Mouse (Mus musculus) MEL (cell line): ENCODE measurements at regions not wholly inside any gene's neighbourhood (a gene's known extent, or its start where the extent isn't known, plus 50 kb on each side); places are given as distances from the start of the nearest gene placed in this dataset.

ENCODE experiments used
- DNase-seq: peaks from one replicate; pipeline ENCODE4 v3.0.0; 2011; ENCODE audit warnings: low read depth, low spot score
- H3K27ac ChIP-seq: 2 replicates; pipeline ENCODE4 v1.5.1; 2012; ENCODE audit warnings: low read depth, mild to moderate bottlenecking, control low read depth, low read length, moderate library complexity; ENCODE audit not compliant: control insufficient read depth
- H3K27me3 ChIP-seq, 2 experiments: fragments of 150-350 bp in 1 of 2; sonication (generic) in 1 of 2; 2 replicates each; pipeline ENCODE4 v1.6.1; 2012; ENCODE audit warnings: low read length in 2 of 2, mild to moderate bottlenecking in 2 of 2, improper control_type of control experiment in 1 of 2, moderate library complexity in 1 of 2; ENCODE audit not compliant: insufficient read depth in 2 of 2, control insufficient read depth in 1 of 2
- H3K36me3 ChIP-seq, 2 experiments: 2 replicates each; pipeline ENCODE4 v1.6.1; 2012 to 2014; ENCODE audit warnings: low read length in 2 of 2, improper control_type of control experiment in 1 of 2, inconsistent platforms in 1 of 2, mild to moderate bottlenecking in 1 of 2; ENCODE audit not compliant: insufficient read depth in 2 of 2, control insufficient read depth in 1 of 2
- H3K4me1 ChIP-seq, 2 experiments: fragments of 150-350 bp in 1 of 2; sonication (generic) in 1 of 2; 2 replicates each; pipeline ENCODE4 v1.6.1; 2012; ENCODE audit warnings: low read length in 2 of 2, improper control_type of control experiment in 1 of 2, mild to moderate bottlenecking in 1 of 2; ENCODE audit not compliant: insufficient read depth in 2 of 2, control insufficient read depth in 1 of 2
- H3K4me3 ChIP-seq, 2 experiments: fragments of 150-350 bp in 1 of 2; sonication (generic) in 1 of 2; 2 replicates each; pipeline ENCODE4 v1.5.1; 2012; ENCODE audit warnings: low read depth in 2 of 2, low read length in 2 of 2, mild to moderate bottlenecking in 2 of 2, moderate library complexity in 2 of 2, control low read depth in 1 of 2, improper control_type of control experiment in 1 of 2; ENCODE audit not compliant: control insufficient read depth in 1 of 2, insufficient read depth in 1 of 2
- H3K79me2 ChIP-seq: 2 replicates; pipeline ENCODE4 v1.6.1; 2012; ENCODE audit warnings: mild to moderate bottlenecking, low read length, moderate library complexity; ENCODE audit not compliant: control insufficient read depth, poor library complexity, insufficient read depth
- H3K9ac ChIP-seq: 2 replicates; pipeline ENCODE4 v1.6.1; 2012; ENCODE audit warnings: low read depth, mild to moderate bottlenecking, control low read depth, low read length, moderate library complexity; ENCODE audit not compliant: control insufficient read depth, poor library complexity, severe bottlenecking
- H3K9me3 ChIP-seq: fragments of 150-350 bp; sonication (generic); replicated peaks from 2 replicates; pipeline ENCODE4 v1.6.1; 2012; ENCODE audit warnings: mild to moderate bottlenecking, low read length, improper control_type of control experiment, moderate library complexity; ENCODE audit not compliant: insufficient read depth
- BHLHE40 ChIP-seq: IDR thresholded peaks from 2 replicates; pipeline ENCODE4 v1.6.1; 2012; ENCODE audit warnings: low read depth, mild to moderate bottlenecking, inconsistent platforms, low read length, improper control_type of control experiment, borderline replicate concordance
- CHD1 ChIP-seq: IDR thresholded peaks from 2 replicates; pipeline ENCODE4 v1.6.1; 2012; ENCODE audit warnings: low read depth, mild to moderate bottlenecking, inconsistent platforms, low read length, improper control_type of control experiment
- CHD2 ChIP-seq: IDR thresholded peaks from 2 replicates; pipeline ENCODE4 v1.6.1; 2011; ENCODE audit warnings: low read length, improper control_type of control experiment
- CTCF ChIP-seq, 3 experiments: IDR thresholded peaks in 2 of 3; conservative IDR thresholded peaks in 1 of 3; 2 replicates each; pipeline ENCODE4 v1.5.1; 2011 to 2012; ENCODE audit warnings: low read length in 3 of 3, low read depth in 2 of 3, mild to moderate bottlenecking in 2 of 3, improper control_type of control experiment in 1 of 3, inconsistent platforms in 1 of 3, mixed read lengths in 1 of 3, moderate library complexity in 1 of 3; ENCODE audit not compliant: control insufficient read depth in 1 of 3, insufficient read depth in 1 of 3, poor library complexity in 1 of 3, severe bottlenecking in 1 of 3
- E2F4 ChIP-seq: IDR thresholded peaks from 2 replicates; pipeline ENCODE4 v1.6.1; 2011; ENCODE audit warnings: low read depth, low read length, improper control_type of control experiment, borderline replicate concordance
- ELF1 ChIP-seq: IDR thresholded peaks from 2 replicates; pipeline ENCODE4 v1.6.1; 2014; ENCODE audit warnings: low read depth, mild to moderate bottlenecking, inconsistent platforms, low read length, improper control_type of control experiment, moderate library complexity
- EP300 ChIP-seq, 2 experiments: IDR thresholded peaks; 2 replicates each; pipeline ENCODE4 v1.6.1; 2011; ENCODE audit warnings: improper control_type of control experiment in 2 of 2, low read length in 2 of 2, low read depth in 1 of 2, mild to moderate bottlenecking in 1 of 2
- ETS1 ChIP-seq: IDR thresholded peaks from 2 replicates; pipeline ENCODE4 v1.6.1; 2012; ENCODE audit warnings: low read depth, mild to moderate bottlenecking, inconsistent platforms, low read length, improper control_type of control experiment, moderate library complexity
- GABPA ChIP-seq: IDR thresholded peaks from 2 replicates; pipeline ENCODE4 v1.6.1; 2012; ENCODE audit warnings: low read depth, mild to moderate bottlenecking, inconsistent platforms, low read length, improper control_type of control experiment, moderate library complexity
- GATA1 ChIP-seq: IDR thresholded peaks from 2 replicates; pipeline ENCODE4 v1.6.1; 2011; ENCODE audit warnings: low read depth, low read length, improper control_type of control experiment
- HCFC1 ChIP-seq: IDR thresholded peaks from 2 replicates; pipeline ENCODE4 v1.6.1; 2012; ENCODE audit warnings: low read depth, mild to moderate bottlenecking, inconsistent platforms, low read length, improper control_type of control experiment, moderate library complexity
- JUND ChIP-seq: IDR thresholded peaks from 2 replicates; pipeline ENCODE4 v1.6.1; 2011; ENCODE audit warnings: low read depth, mild to moderate bottlenecking, improper control_type of control experiment, low read length
- KAT2A ChIP-seq: conservative IDR thresholded peaks from 2 replicates; pipeline ENCODE4 v1.6.1; 2012; ENCODE audit warnings: low read depth, low read length, improper control_type of control experiment, inconsistent platforms
- MAFK ChIP-seq: IDR thresholded peaks from 2 replicates; pipeline ENCODE4 v1.6.1; 2011; ENCODE audit warnings: low read depth, mild to moderate bottlenecking, low read length, improper control_type of control experiment, borderline replicate concordance
- MAX ChIP-seq: IDR thresholded peaks from 2 replicates; pipeline ENCODE4 v1.6.1; 2011; ENCODE audit warnings: low read length, improper control_type of control experiment
- MAZ ChIP-seq: IDR thresholded peaks from 2 replicates; pipeline ENCODE4 v1.6.1; 2012; ENCODE audit warnings: low read depth, mild to moderate bottlenecking, inconsistent platforms, low read length, improper control_type of control experiment
- MEF2A ChIP-seq: IDR thresholded peaks from 2 replicates; pipeline ENCODE4 v1.6.1; 2014; ENCODE audit warnings: low read depth, mild to moderate bottlenecking, inconsistent platforms, low read length, improper control_type of control experiment; ENCODE audit not compliant: poor library complexity, insufficient replicate concordance, severe bottlenecking; ENCODE audit errors: extremely low read depth
- MXI1 ChIP-seq: IDR thresholded peaks from 2 replicates; pipeline ENCODE4 v1.6.1; 2011; ENCODE audit warnings: mild to moderate bottlenecking, low read depth, low read length, improper control_type of control experiment
- MYB ChIP-seq: IDR thresholded peaks from 2 replicates; pipeline ENCODE4 v1.6.1; 2011; ENCODE audit warnings: mild to moderate bottlenecking, low read depth, low read length, improper control_type of control experiment
- MYC ChIP-seq: IDR thresholded peaks from 2 replicates; pipeline ENCODE4 v1.6.1; 2011; ENCODE audit warnings: low read depth, mild to moderate bottlenecking, low read length, improper control_type of control experiment, moderate library complexity
- NELFE ChIP-seq: IDR thresholded peaks from 2 replicates; pipeline ENCODE4 v1.6.1; 2011; ENCODE audit warnings: low read depth, low read length, improper control_type of control experiment
- NRF1 ChIP-seq: IDR thresholded peaks from 2 replicates; pipeline ENCODE4 v1.6.1; 2014; ENCODE audit warnings: low read depth, mild to moderate bottlenecking, inconsistent platforms, low read length, improper control_type of control experiment, moderate library complexity; ENCODE audit not compliant: poor library complexity, insufficient read depth, severe bottlenecking
- POLR2A ChIP-seq, 2 experiments: IDR thresholded peaks; 2 replicates each; pipeline ENCODE4 v1.6.1; 2011 to 2012; ENCODE audit warnings: low read length in 2 of 2, mild to moderate bottlenecking in 2 of 2, control low read depth in 1 of 2, improper control_type of control experiment in 1 of 2, low read depth in 1 of 2, moderate library complexity in 1 of 2; ENCODE audit not compliant: control insufficient read depth in 1 of 2, insufficient read depth in 1 of 2, poor library complexity in 1 of 2
- POLR2AphosphoS2 ChIP-seq: IDR thresholded peaks from 2 replicates; pipeline ENCODE4 v1.6.1; 2011; ENCODE audit warnings: low read length, improper control_type of control experiment
- POLR2AphosphoS5 ChIP-seq: IDR thresholded peaks from 2 replicates; pipeline ENCODE4 v1.6.1; 2012; ENCODE audit warnings: low read depth, borderline replicate concordance, mild to moderate bottlenecking, inconsistent platforms, low read length, moderate library complexity, mixed read lengths
- RAD21 ChIP-seq: IDR thresholded peaks from 2 replicates; pipeline ENCODE4 v1.6.1; 2011; ENCODE audit warnings: mild to moderate bottlenecking, low read depth, low read length, improper control_type of control experiment
- RCOR1 ChIP-seq: IDR thresholded peaks from 2 replicates; pipeline ENCODE4 v1.6.1; 2012; ENCODE audit warnings: low read depth, mild to moderate bottlenecking, inconsistent platforms, low read length, improper control_type of control experiment
- SIN3A ChIP-seq: IDR thresholded peaks from 2 replicates; pipeline ENCODE4 v1.6.1; 2012; ENCODE audit warnings: low read length, improper control_type of control experiment, inconsistent platforms
- SMC3 ChIP-seq: IDR thresholded peaks from 2 replicates; pipeline ENCODE4 v1.6.1; 2011; ENCODE audit warnings: low read depth, low read length, improper control_type of control experiment
- TAL1 ChIP-seq: IDR thresholded peaks from 2 replicates; pipeline ENCODE4 v1.6.1; 2012; ENCODE audit warnings: mild to moderate bottlenecking, inconsistent platforms, low read length, moderate library complexity, mixed read lengths
- TBP ChIP-seq: IDR thresholded peaks from 2 replicates; pipeline ENCODE4 v1.8.0; 2011; ENCODE audit warnings: low read depth, low read length, improper control_type of control experiment
- TCF12 ChIP-seq: IDR thresholded peaks from 2 replicates; pipeline ENCODE4 v1.6.1; 2014; ENCODE audit warnings: low read depth, mild to moderate bottlenecking, inconsistent platforms, low read length, improper control_type of control experiment, moderate library complexity
- UBTF ChIP-seq: IDR thresholded peaks from 2 replicates; pipeline ENCODE4 v1.6.1; 2012; ENCODE audit warnings: low read depth, mild to moderate bottlenecking, inconsistent platforms, low read length, improper control_type of control experiment, moderate library complexity, borderline replicate concordance; ENCODE audit not compliant: insufficient read depth
- USF1 ChIP-seq: IDR thresholded peaks from 2 replicates; pipeline ENCODE4 v1.6.1; 2014; ENCODE audit warnings: low read depth, mild to moderate bottlenecking, inconsistent platforms, low read length, improper control_type of control experiment, moderate library complexity
- USF2 ChIP-seq, 2 experiments: IDR thresholded peaks; 2 replicates each; pipeline ENCODE4 v1.6.1; 2011 to 2012; ENCODE audit warnings: improper control_type of control experiment in 2 of 2, low read length in 2 of 2, borderline replicate concordance in 1 of 2, inconsistent platforms in 1 of 2, low read depth in 1 of 2, mild to moderate bottlenecking in 1 of 2; ENCODE audit not compliant: insufficient read depth in 1 of 2
- ZC3H11A ChIP-seq: IDR thresholded peaks from 2 replicates; pipeline ENCODE4 v1.6.1; 2012; ENCODE audit warnings: low read depth, mild to moderate bottlenecking, inconsistent platforms, low read length, improper control_type of control experiment
- ZKSCAN1 ChIP-seq: IDR thresholded peaks from 2 replicates; pipeline ENCODE4 v1.6.1; 2012; ENCODE audit warnings: low read depth, mild to moderate bottlenecking, inconsistent platforms, low read length, improper control_type of control experiment, moderate library complexity
- ZMIZ1 ChIP-seq: IDR thresholded peaks from 2 replicates; pipeline ENCODE4 v1.6.1; 2012; ENCODE audit warnings: low read depth, mild to moderate bottlenecking, inconsistent platforms, low read length, improper control_type of control experiment, moderate library complexity
- ZNF384 ChIP-seq: IDR thresholded peaks from 2 replicates; pipeline ENCODE4 v1.6.1; 2012; ENCODE audit warnings: low read depth, mild to moderate bottlenecking, inconsistent platforms, low read length, improper control_type of control experiment

GRCm38 (mm10) chrX:145195844-145196243 lies 153.0 kb downstream of the Lhfpl1 start:
- Histone ChIP-seq H3K27ac (no peak overlapping the region), H3K36me3 (peaks cover 0 to 6% of the 10 kb centered on the region in 2 experiments; a peak in 2 of 4 replicates), H3K79me2 (no peaks in the 10 kb centered on the region), H3K4me1 (peaks cover 0 to 12% of the 10 kb centered on the region in 2 experiments; a peak in 2 of 4 replicates), H3K4me3 (no peak overlapping the region), H3K9ac (no peak overlapping the region), H3K9me3 (no peaks in the 10 kb centered on the region)
- TF ChIP-seq NRF1 (no peak), KAT2A (no peak), MYB (no peak), ELF1 (no peak), ETS1 (peak; percentile 44), UBTF (no peak), EP300 (IDR thresholded peaks at IDR 0.05; ENCODE audit: low read depth in 1 of 2, low read length in 2 of 2) (peak; percentile 67 to 80), POLR2AphosphoS5 (no peak), POLR2AphosphoS2 (no peak), TAL1 (peak; percentile 33; the same call in 1 of the 2 replicates), USF1 (no peak), HCFC1 (no peak), CHD1 (no peak), E2F4 (no peak), RCOR1 (no peak), POLR2A (IDR thresholded peaks at IDR 0.05; ENCODE audit: control insufficient read depth in 1 of 2, insufficient read depth in 1 of 2, low read depth in 1 of 2, low read length in 2 of 2, poor library complexity in 1 of 2) (no peak), MEF2A (no peak), ZC3H11A (no peak), GABPA (no peak), TBP (no peak), JUND (no peak), CHD2 (no peak), USF2 (IDR thresholded peaks at IDR 0.05; ENCODE audit: borderline replicate concordance in 1 of 2, insufficient read depth in 1 of 2, low read depth in 1 of 2, low read length in 2 of 2) (no peak), MXI1 (no peak), ZMIZ1 (no peak), MAFK (no peak), SMC3 (no peak), MAX (no peak), ZNF384 (peak; percentile 81), CTCF (IDR thresholded peaks at IDR 0.05 in 2 of 3, conservative IDR thresholded peaks at IDR 0.05 in 1 of 3; ENCODE audit: control insufficient read depth in 1 of 3, insufficient read depth in 1 of 3, low read depth in 2 of 3, low read length in 3 of 3, poor library complexity in 1 of 3, severe bottlenecking in 1 of 3) (no peak), RAD21 (no peak), MYC (no peak), SIN3A (no peak), MAZ (no peak), TCF12 (peak; percentile 88), NELFE (no peak), GATA1 (0 out of 2 replicates have a peak, but pooled peaks have one; percentile 45), BHLHE40 (peak; percentile 74), ZKSCAN1 (no peak)
- TF ChIP-seq, all 39 proteins: peak for 7
- DNase-seq, result peak; percentile 44
- no peaks in the 10 kb centered on the region for H3K27me3 ChIP-seq
